Mouse (Mus musculus): ENCODE data around the gene Mms19. TPM values are rescaled to one million over a fixed set of nuclear protein-coding genes. Genes with fewer than 3 reads are reported as not detected.

The Mms19 gene
- total RNA-seq, 2 experiments from 2014 or later, result 38.4 to 51.1 TPM

- DNase-seq, result no peak
- intact Hi-C loops (cut with DNase I), result no loop called here
Measured at GRCm38 (mm10) chr19:41999688-42000283, 18.8 kb upstream of the Mms19 start.

GRCm38 (mm10) chr19:41998770-41999548 lies 18.0 kb upstream of the Mms19 start:
- intact Hi-C loops (cut with DNase I), result no loop called here
- no peak for DNase-seq

GRCm38 (mm10) chr19:41997090-41997489 lies 16.1 kb upstream of the Mms19 start:
- intact Hi-C loops (cut with DNase I), result no loop called here
- no peak for DNase-seq

- DNase-seq, result no peak
- intact Hi-C loops (cut with DNase I), result no loop called here
Measured at GRCm38 (mm10) chr19:41995483-41995882, 14.5 kb upstream of the Mms19 start.

GRCm38 (mm10) chr19:41994023-41994422 lies 13.1 kb upstream of the Mms19 start:
- DNase-seq, result no peak
- intact Hi-C loops (cut with DNase I), result no loop called here

- peak; percentile 62 for DNase-seq
- intact Hi-C loops (cut with DNase I), result no loop called here
Measured at GRCm38 (mm10) chr19:41993484-41993883, 12.5 kb upstream of the Mms19 start.

- intact Hi-C loops (cut with DNase I), result no loop called here
Measured at GRCm38 (mm10) chr19:41992971-41993370, 12.0 kb upstream of the Mms19 start.

GRCm38 (mm10) chr19:41991926-41992477 lies 11.0 kb upstream of the Mms19 start:
- DNase-seq, result peak; percentile 11

More at GRCm38 (mm10) chr19:41992971-41993370, 12.0 kb upstream of the Mms19 start:
- DNase-seq, result no peak

GRCm38 (mm10) chr19:41989810-41990209 lies 8.9 kb upstream of the Mms19 start:
- intact Hi-C loops (cut with DNase I), result no loop called here
- no peak for DNase-seq

More at GRCm38 (mm10) chr19:41991926-41992477, 11.0 kb upstream of the Mms19 start:
- intact Hi-C loops (cut with DNase I), result no loop called here

- intact Hi-C loops (cut with DNase I), result no loop called here
Measured at GRCm38 (mm10) chr19:41987206-41987605, 6.2 kb upstream of the Mms19 start.

GRCm38 (mm10) chr19:41985994-41986393 lies 5.0 kb upstream of the Mms19 start:
- intact Hi-C loops (cut with DNase I), result no loop called here

More at GRCm38 (mm10) chr19:41987206-41987605, 6.2 kb upstream of the Mms19 start:
- DNase-seq, result no peak

GRCm38 (mm10) chr19:41982791-41983150 lies 1.8 kb upstream of the Mms19 start:
- no peak for DNase-seq
- intact Hi-C loops (cut with DNase I), result loop anchor here (5.0 kb wide), 1 partner anchor 40 kb away; no protein-coding TSS in a partner anchor

More at GRCm38 (mm10) chr19:41985994-41986393, 5.0 kb upstream of the Mms19 start:
- DNase-seq, result no peak

GRCm38 (mm10) chr19:41981931-41982790 lies 1.2 kb upstream of the Mms19 start:
- no peak for DNase-seq
- intact Hi-C loops (cut with DNase I), result loop anchor here (5.0 kb wide), 1 partner anchor 40 kb away; no protein-coding TSS in a partner anchor

- no peak for DNase-seq
- intact Hi-C loops (cut with DNase I), result loop anchor here (5.0 kb wide), 1 partner anchor 41 kb away; no protein-coding TSS in a partner anchor
Measured at GRCm38 (mm10) chr19:41981595-41981927, 604 bp upstream of the Mms19 start, which contains the start of gene Ubtd1. Gene Ubtd1, plus strand, starts transcription at chr19:41981763.

- intact Hi-C loops (cut with DNase I), result loop anchor here (5.0 kb wide), 1 partner anchor 42 kb away; no protein-coding TSS in a partner anchor
- DNase-seq, result peak; percentile 20
Measured at GRCm38 (mm10) chr19:41980422-41980818, 537 bp downstream of the Mms19 start.

- DNase-seq, result peak; percentile 32
- intact Hi-C loops (cut with DNase I), result no loop called here
Measured at GRCm38 (mm10) chr19:41973891-41974794, 6.8 kb downstream of the Mms19 start.

- intact Hi-C loops (cut with DNase I), result no loop called here
- no peak for DNase-seq
Measured at GRCm38 (mm10) chr19:41969618-41970017, 11.3 kb downstream of the Mms19 start.

GRCm38 (mm10) chr19:41953574-41953973 lies 27.4 kb downstream of the Mms19 start:
- DNase-seq, result no peak
- intact Hi-C loops (cut with DNase I), result no loop called here

GRCm38 (mm10) chr19:41952287-41952686 lies 28.7 kb downstream of the Mms19 start:
- intact Hi-C loops (cut with DNase I), result no loop called here
- no peak for DNase-seq

GRCm38 (mm10) chr19:41943841-41944240 lies 37.1 kb downstream of the Mms19 start:
- intact Hi-C loops (cut with DNase I), result no loop called here
- no peak for DNase-seq
